Mouse (Mus musculus) kidney, postnatal 25 days (tissue): ENCODE measurements at regions not wholly inside any gene's neighbourhood (a gene's known extent, or its start where the extent isn't known, plus 50 kb on each side); places are given as distances from the start of the nearest gene placed in this dataset.

Experiments used
- DNase-seq, 2 experiments: peaks; one replicate each; pipeline ENCODE4 v3.0.0; 2021; ENCODE audit warnings: mixed read lengths in 2 of 2

DNA sequence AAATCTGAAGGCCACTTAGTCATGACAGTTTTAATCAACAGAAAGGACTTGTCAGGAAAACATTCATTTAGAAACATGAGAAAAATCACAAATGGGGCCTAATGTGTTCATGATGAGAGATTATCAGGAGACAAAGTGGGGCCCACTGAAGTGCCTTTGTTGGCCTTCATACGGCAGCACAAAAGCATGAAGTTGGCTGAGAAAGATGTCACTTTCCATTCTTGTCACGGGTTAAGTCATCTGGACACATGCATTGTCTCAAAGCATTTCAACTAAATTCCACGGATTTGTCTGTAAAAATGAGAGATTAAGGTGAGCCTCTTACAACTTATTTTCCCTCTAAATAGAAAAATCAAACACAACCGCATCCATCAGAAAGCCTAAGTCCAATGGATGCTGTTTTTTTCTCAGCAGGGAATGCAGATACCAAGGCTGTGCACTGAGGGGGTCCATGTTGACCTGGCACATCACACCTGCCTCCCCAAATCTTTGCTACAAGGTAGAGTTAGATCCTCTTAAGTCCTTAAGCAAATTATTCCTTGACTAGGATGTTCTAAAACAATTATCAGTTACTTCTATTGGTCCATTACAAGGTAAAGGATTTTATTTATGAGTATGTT is 1679.2 kb downstream of the 4930444P10Rik start:
- DNase-seq: no peak

DNA sequence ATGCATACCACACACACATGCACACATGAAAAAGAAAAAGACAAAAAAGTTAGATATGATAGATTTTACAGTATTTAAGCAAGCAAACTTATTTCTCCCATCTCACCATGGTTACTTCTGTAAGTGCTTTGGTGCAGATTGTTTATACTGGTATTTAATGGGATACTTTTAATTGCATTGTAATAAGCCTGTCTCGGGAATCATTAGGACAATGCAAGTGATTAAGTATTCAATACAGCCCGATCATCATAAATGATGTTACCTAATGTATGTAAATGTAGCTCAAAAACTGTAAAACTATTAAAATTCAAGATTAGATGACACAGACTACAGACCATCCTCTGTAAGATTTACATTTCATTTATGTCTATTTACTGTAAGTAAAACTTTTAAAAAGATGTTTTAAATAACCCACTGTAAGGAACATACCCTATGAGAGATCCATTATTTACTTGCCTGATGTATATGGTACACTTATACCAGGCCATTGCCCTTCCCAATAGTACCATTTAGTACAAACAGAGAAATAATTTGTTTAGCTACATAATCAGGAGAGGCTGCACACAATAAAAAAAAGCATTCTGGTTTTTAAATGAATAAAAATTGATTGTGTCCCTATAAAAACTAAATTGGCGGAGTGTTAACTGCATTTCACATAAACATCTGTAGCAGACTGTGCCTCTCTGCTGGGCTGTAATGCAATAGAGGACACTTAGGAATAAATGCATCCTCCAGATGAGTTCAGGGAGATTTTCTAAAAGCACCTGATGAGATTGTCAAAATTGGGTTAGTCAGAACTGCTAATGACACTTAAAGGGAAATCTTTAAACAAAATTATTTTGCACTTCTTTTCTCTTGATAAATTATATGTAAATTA is 1722.9 kb downstream of the 4930444P10Rik start:
- DNase-seq: no peak

DNA sequence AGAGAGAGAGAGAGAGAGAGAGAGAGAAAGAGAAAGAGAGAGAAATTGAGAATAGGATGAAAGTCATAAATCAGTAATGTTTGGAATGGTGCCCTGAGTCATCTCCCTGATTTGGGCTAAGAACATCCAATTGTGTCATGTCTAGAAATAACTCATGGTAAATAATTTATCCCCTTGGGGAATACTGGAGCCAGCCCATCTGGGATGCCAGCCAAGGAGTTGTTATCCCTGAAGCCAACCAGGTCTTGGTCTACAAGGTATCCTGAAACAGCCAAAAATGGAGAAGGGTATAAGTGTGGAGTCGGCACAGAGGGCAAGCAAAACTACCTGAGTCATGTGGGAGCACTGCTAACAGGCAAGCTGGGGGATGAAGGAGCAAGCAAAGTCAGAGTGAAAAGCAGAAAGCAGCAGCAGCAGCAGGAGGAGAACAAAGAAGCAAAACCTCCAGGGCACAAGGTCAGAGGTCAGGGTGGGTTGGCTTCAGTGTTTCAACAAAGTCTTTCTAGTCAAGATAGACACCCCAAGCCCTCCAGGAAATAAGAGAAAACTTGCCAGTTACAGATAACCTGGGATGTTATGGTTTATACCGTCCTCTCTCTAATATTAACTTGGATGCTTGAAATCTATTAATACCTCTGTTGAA is 1733.0 kb downstream of the 4930444P10Rik start:
- DNase-seq: peak in 1 of 2 experiments; percentile 30
